Mouse (Mus musculus): ENCODE measurements around the gene E2f1.

Gene E2f1

DNA sequence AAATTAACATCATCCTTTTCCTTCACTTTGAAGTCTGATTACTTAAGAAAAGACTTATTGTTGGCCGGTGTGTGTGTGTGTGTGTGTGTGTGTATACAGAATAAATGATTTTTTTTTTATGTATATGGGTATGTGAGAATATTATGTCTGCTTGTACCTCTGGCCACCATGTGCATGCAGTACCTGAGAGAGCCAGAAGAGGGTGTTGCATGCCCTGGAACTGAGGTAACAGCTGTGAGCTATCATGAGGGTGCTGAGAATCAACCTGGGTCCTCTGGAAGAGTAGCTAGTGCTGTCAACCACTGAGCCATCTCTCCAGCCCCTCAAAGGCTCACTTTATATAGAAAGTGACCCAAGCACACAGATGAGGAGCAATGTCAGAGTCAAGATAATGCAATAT is 11.7 kb upstream of the E2f1 start:
- no peak for DNase-seq

DNA sequence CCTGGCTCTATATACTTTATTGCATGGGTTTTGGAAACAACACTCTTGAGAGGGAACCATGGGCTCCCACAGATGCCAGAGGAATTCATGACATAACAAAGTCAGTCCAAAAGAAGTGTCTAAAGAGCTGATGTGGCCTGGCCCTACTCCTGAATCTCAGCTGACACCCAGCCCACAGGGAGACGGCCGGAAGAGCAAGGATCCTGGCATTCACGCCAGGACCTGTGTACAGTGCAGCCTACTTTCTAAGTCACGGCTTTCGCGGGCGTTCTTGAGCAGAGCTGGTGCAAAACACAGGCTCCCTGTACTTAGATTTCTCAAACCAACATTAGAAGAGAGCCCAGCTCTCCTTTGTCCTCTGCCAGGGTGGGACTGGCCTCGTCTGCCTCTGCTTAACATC is 10.9 kb upstream of the E2f1 start:
- peak; percentile 42 for DNase-seq

GRCm38 (mm10) chr2:154577744-154578067 is 8.0 kb upstream of the E2f1 start:
- DNase-seq = no peak

DNA sequence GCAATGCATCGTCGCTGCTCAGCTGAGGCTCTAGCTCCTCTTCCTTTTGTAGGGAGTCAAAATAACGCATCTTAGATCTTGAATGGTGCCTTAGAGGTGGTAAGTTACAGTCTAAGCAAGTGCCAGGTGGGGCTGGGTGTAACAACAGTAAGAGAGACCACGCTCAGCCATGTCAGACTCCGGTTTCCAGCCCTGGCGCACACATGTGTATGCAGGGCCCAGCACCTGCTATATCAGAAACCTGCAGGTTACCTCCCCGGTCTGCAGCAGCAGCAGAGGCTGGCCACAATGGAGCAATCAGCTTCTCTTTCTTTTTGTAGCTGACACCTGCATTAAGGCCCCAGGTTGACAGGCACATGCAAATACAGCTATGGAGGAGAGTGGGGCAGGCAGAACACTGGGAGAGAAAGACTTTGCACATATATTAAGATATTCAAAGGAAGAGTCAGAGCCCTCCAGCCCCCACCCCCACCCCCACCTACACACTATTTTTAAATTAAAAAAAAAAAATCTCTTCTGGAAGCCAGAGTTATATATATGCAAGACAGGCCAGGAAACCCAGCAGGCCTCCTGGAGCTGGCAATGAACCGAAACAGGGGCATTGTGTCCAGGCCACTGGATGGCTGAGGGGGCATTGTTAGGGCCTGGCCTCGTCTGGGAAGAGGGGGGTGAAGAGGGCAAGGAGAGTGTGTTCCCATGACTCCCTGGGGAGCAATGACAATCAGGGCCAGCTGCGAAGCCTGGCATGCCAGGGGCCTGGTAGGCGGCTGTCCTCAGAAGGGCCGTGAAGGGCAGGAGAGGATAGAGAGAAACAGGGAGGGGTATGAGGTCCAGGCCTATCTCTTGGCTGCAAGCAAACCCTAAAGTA is 7.4 kb upstream of the E2f1 start:
- no peak for DNase-seq

- no peak for DNase-seq
Measured at GRCm38 (mm10) chr2:154574271-154574670, 4.6 kb upstream of the E2f1 start.

DNA sequence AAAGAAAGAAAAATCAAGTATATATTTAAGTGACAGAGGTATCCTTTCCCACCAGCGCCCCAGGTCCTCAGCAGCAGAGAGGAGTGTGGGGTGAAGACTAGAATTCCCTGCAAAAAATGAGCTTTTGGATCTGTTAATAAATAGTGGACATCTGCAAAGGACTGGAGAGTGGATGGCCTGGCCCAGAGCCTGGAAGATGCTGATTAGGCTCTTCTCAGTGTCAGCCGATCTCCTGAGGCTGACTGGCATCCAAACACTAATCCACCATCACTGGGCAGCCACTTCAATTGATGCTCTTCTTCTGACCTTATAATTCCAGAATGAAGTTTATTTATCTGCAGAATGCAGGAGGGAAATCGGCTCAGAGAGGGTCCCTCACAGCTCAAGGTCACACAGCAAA is 3.3 kb upstream of the E2f1 start:
- no peak for DNase-seq

- no peak for DNase-seq
Measured at GRCm38 (mm10) chr2:154571976-154572375, 2.3 kb upstream of the E2f1 start.

DNA sequence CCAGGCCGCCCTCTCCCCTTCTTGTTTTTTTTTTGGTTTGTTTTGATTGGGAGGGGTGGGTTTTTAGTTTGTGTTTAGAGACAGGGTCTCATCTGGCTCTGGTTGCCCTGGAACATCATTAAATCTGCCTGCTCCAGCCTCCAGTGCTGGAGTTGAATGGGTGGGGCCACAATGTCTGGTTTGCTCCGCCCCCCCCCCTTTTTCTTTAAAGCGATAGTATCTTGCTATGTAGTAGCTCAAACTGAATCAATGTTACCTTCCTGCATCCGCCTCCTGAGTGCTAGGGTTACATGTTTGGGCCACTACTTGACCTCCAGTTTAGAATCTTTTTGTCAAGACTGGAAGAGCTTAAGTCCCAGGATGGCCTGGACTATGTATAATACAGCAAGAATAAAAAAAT is 1.6 kb upstream of the E2f1 start:
- DNase-seq = no peak

- DNase-seq = no peak
Measured at GRCm38 (mm10) chr2:154570666-154571065, 974 bp upstream of the E2f1 start.

- peak; percentile 64 for DNase-seq
Measured at GRCm38 (mm10) chr2:154569071-154569748, 482 bp downstream of the E2f1 start.

DNA sequence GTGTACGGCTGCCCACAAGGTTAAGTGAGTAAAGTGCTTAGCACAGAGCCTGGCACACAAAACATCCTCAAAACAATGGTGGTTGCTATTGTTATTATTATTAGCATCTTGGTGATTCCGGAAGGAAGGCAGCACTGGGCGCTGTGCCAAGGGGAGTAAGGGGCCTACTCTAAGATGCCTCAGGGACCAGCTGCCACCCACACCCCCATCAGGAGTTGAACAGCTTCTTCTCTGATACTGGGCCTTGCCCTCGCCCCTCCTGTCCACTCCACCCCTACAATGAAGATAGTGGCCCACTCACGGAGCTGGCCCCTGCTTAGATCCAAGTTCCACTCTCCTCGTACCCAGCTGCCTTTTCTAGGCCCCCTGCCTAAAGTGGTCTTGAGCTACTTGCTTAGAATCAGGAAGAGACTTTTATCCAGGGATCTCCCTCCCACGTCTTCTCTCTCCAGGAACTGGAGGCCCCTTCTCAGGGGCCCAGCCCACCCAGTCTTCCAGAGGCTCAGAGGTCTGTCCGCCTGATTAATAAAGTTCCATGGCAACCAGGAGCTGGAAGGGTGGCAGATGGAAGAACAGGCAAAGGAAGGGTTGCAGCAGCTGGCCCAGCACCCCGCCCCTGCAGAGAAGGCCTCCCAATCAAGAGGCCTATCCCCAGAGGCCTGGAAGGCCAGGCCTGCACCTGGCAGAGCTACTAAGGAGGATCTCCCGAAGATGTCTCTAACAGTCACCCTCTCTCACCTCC is 1.2 kb downstream of the E2f1 start:
- no peak for DNase-seq

GRCm38 (mm10) chr2:154567766-154568165 is 1.9 kb downstream of the E2f1 start:
- DNase-seq = peak; percentile 62

DNA sequence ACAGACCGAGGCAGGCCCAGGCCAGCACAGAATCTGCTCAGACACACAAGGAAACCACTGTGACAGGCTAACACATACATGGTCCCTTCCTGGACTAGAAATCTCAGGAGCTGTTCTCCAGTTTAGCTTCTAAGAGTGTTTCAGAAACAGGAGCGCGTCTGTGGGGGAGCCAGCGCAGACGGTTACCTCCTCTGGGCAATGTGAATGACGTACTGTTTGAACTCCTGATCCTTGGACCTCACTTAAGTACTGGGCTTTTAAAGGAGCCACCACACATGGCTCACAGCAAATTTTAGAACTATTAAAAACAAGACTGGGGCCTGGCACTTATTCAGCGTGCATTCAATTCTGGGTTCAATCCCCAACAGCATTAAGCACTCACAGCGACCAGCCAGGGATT is 3.1 kb downstream of the E2f1 start:
- DNase-seq = no peak

- DNase-seq = no peak
Measured at GRCm38 (mm10) chr2:154565562-154565961, 4.1 kb downstream of the E2f1 start.

- DNase-seq = no peak
Measured at GRCm38 (mm10) chr2:154563612-154564170, 6.0 kb downstream of the E2f1 start.

DNA sequence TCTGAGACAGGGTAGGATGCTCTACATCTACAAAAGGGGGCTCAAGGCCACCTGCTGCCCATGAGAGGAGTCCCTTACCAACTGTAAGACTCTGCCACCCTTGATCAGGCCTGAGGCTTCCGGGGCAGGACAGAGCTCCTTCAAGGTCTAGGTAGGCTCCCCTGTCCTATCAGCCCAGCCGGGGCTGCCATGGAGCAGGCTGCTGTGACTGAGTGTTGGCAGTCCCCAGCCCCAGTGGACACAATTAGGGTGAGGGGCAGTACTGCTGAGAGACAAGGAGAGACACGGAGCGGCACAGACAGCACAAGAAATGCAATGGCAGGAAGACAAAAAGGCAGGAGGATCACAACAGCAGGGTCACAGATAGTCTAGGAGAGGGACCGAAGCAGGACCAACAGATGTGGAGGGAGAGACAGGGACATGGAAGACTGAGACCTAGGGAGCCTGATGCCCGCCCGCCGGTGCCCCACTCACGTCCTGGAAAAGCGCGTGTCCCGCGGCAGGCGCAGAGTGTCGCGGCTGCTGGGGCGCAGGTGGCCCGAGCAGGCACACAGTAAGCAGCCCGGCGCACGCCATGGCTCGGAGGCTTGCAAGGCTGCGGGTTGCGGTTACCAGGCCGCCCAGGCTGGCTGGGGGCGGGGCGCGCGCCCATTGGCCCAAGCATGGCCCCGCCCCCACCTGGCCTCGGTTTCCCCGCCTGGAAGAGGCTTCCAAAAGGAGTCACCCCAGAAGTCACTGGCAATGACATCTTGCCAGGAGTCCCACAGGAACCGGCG is 11.2 kb downstream of the E2f1 start, which contains the start of gene Necab3:
Gene Necab3, minus strand, starts transcription at position 627 of the 776 bp plus-strand sequence.
- DNase-seq = peak; percentile 19

DNA sequence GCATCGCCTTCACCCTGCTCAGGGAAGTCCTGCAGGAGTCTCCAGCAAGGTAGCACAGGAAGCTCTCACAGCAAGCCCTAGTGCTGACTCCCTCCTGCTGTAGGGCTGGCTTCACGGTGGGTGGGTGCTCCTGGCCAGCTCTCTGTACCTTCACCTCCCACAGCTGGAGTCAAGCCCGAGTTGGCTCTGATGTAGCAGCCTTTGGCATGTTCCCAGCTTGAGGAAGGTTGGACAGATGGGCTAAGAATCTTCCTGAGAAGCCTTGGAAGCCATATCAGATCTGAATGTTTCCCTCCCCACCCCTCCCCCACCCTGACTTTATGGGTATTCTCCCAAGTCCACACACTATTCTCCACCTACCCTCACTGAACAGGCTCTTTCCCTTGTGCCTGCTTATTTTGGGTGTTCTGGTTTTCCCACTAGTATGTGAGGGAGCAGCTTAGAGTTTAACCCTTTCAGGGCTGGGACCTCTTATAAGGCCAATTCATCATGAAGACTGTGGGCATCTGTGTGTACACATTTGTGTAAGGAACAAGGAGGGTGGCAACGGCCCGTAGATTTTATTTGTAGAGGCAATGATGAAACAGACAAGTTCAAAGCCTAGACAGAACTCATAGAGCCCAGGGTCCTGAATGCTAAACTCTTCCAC is 12.4 kb downstream of the E2f1 start:
- DNase-seq = no peak

GRCm38 (mm10) chr2:154555235-154555634 is 14.5 kb downstream of the E2f1 start:
- DNase-seq = no peak

GRCm38 (mm10) chr2:154552424-154552907 is 17.2 kb downstream of the E2f1 start:
- DNase-seq = peak; percentile 84

GRCm38 (mm10) chr2:154551927-154552326 is 17.8 kb downstream of the E2f1 start:
- DNase-seq = no peak

GRCm38 (mm10) chr2:154551476-154551875 is 18.2 kb downstream of the E2f1 start, which contains the start of gene Actl10:
TSS of gene Actl10 (plus strand) at chr2:154551776.
- no peak for DNase-seq

- no peak for DNase-seq
Measured at GRCm38 (mm10) chr2:154550937-154551336, 18.8 kb downstream of the E2f1 start.

Measured in lung, postnatal 36 days (tissue).